Mouse (Mus musculus): Measurements from ENCODE around the gene 1700003F12Rik. TPM values are rescaled to one million over a fixed set of nuclear protein-coding genes. Genes with fewer than 3 reads are reported as not detected.

The 1700003F12Rik gene
- polyA plus RNA-seq, 1 experiment = 0.94 TPM

GRCm38 (mm10) chr2:154543567-154544347 lies 3.1 kb upstream of the 1700003F12Rik start:
- Histone ChIP-seq H3K4me3 (ENCODE audit: insufficient read depth, low read length) (no peak overlapping the region), H3K4me1 (ENCODE audit: control insufficient read depth, insufficient read depth, low read length) (peaks cover 2% of the 10 kb centered on the region; the same call in 1 of the 2 replicates), H3K27ac (ENCODE audit: insufficient read depth, low read length) (0 out of 2 replicates have a peak overlapping the region, but pooled peaks have one; percentile 22)
- TF ChIP-seq POLR2A (IDR thresholded peaks at IDR 0.05; ENCODE audit: extremely low read depth, insufficient read depth, low read length) = no peak
- TF ChIP-seq CTCF (IDR thresholded peaks at IDR 0.05; ENCODE audit: extremely low read depth, insufficient read depth, low read length) = no peak

- no peak overlapping the region for H3K27ac ChIP-seq (ENCODE audit: insufficient read depth, low read length)
- H3K4me3 ChIP-seq (ENCODE audit: insufficient read depth, low read length) = no peak overlapping the region
- H3K4me1 ChIP-seq (ENCODE audit: control insufficient read depth, insufficient read depth, low read length) = no peaks in the 10 kb centered on the region
- TF ChIP-seq CTCF (IDR thresholded peaks at IDR 0.05; ENCODE audit: extremely low read depth, insufficient read depth, low read length) = no peak
- no peak for TF ChIP-seq POLR2A (IDR thresholded peaks at IDR 0.05; ENCODE audit: extremely low read depth, insufficient read depth, low read length)
Observed at GRCm38 (mm10) chr2:154548688-154549087, 1.8 kb downstream of the 1700003F12Rik start.

- no peaks in the 10 kb centered on the region for H3K4me1 ChIP-seq (ENCODE audit: control insufficient read depth, insufficient read depth, low read length)
- H3K4me3 ChIP-seq (ENCODE audit: insufficient read depth, low read length) = no peak overlapping the region
- no peak overlapping the region for H3K27ac ChIP-seq (ENCODE audit: insufficient read depth, low read length)
- TF ChIP-seq POLR2A (IDR thresholded peaks at IDR 0.05; ENCODE audit: extremely low read depth, insufficient read depth, low read length) (0 out of 2 replicates have a peak, but pooled peaks have one; percentile 1), CTCF (IDR thresholded peaks at IDR 0.05; ENCODE audit: extremely low read depth, insufficient read depth, low read length) (no peak)
Observed at GRCm38 (mm10) chr2:154549127-154549885, 2.4 kb downstream of the 1700003F12Rik start.

GRCm38 (mm10) chr2:154549886-154550189 lies 3.0 kb downstream of the 1700003F12Rik start:
- no peak overlapping the region for H3K4me3 ChIP-seq (ENCODE audit: insufficient read depth, low read length)
- H3K27ac ChIP-seq (ENCODE audit: insufficient read depth, low read length) = no peak overlapping the region

GRCm38 (mm10) chr2:154550937-154551336 lies 4.1 kb downstream of the 1700003F12Rik start:
- H3K4me1 ChIP-seq (ENCODE audit: control insufficient read depth, insufficient read depth, low read length) = peaks cover 3% of the 10 kb centered on the region
- no peak overlapping the region for H3K27ac ChIP-seq (ENCODE audit: insufficient read depth, low read length)
- no peak for TF ChIP-seq CTCF (IDR thresholded peaks at IDR 0.05; ENCODE audit: extremely low read depth, insufficient read depth, low read length)
- TF ChIP-seq POLR2A (IDR thresholded peaks at IDR 0.05; ENCODE audit: extremely low read depth, insufficient read depth, low read length) = no peak
- H3K4me3 ChIP-seq (ENCODE audit: insufficient read depth, low read length) = no peak overlapping the region

More at GRCm38 (mm10) chr2:154549886-154550189, 3.0 kb downstream of the 1700003F12Rik start:
- TF ChIP-seq POLR2A (IDR thresholded peaks at IDR 0.05; ENCODE audit: extremely low read depth, insufficient read depth, low read length) (no peak), CTCF (IDR thresholded peaks at IDR 0.05; ENCODE audit: extremely low read depth, insufficient read depth, low read length) (no peak)
- peaks cover under 1% of the 10 kb centered on the region for H3K4me1 ChIP-seq (ENCODE audit: control insufficient read depth, insufficient read depth, low read length)

GRCm38 (mm10) chr2:154551476-154551875 lies 4.6 kb downstream of the 1700003F12Rik start, which contains the start of gene Actl10:
TSS of gene Actl10 (plus strand) at chr2:154551776.
- Histone ChIP-seq H3K4me1 (ENCODE audit: control insufficient read depth, insufficient read depth, low read length) (peaks cover 3% of the 10 kb centered on the region), H3K27ac (ENCODE audit: insufficient read depth, low read length) (no peak within 1 kb of the TSS), H3K4me3 (ENCODE audit: insufficient read depth, low read length) (no peak within 1 kb of the TSS)
- TF ChIP-seq CTCF (IDR thresholded peaks at IDR 0.05; ENCODE audit: extremely low read depth, insufficient read depth, low read length) = no peak
- TF ChIP-seq POLR2A (IDR thresholded peaks at IDR 0.05; ENCODE audit: extremely low read depth, insufficient read depth, low read length) = no peak

GRCm38 (mm10) chr2:154551927-154552326 lies 5.0 kb downstream of the 1700003F12Rik start:
- H3K27ac ChIP-seq (ENCODE audit: insufficient read depth, low read length) = no peak overlapping the region
- no peak overlapping the region for H3K4me3 ChIP-seq (ENCODE audit: insufficient read depth, low read length)
- peaks cover 3% of the 10 kb centered on the region for H3K4me1 ChIP-seq (ENCODE audit: control insufficient read depth, insufficient read depth, low read length)
- no peak for TF ChIP-seq CTCF (IDR thresholded peaks at IDR 0.05; ENCODE audit: extremely low read depth, insufficient read depth, low read length)
- no peak for TF ChIP-seq POLR2A (IDR thresholded peaks at IDR 0.05; ENCODE audit: extremely low read depth, insufficient read depth, low read length)

GRCm38 (mm10) chr2:154552424-154552907 lies 5.6 kb downstream of the 1700003F12Rik start:
- no peak overlapping the region for H3K27ac ChIP-seq (ENCODE audit: insufficient read depth, low read length)
- H3K4me3 ChIP-seq (ENCODE audit: insufficient read depth, low read length) = no peak overlapping the region
- TF ChIP-seq POLR2A (IDR thresholded peaks at IDR 0.05; ENCODE audit: extremely low read depth, insufficient read depth, low read length) = no peak
- peak; percentile 44 for TF ChIP-seq CTCF (IDR thresholded peaks at IDR 0.05; ENCODE audit: extremely low read depth, insufficient read depth, low read length)

GRCm38 (mm10) chr2:154555235-154555634 lies 8.3 kb downstream of the 1700003F12Rik start:
- no peak for TF ChIP-seq CTCF (IDR thresholded peaks at IDR 0.05; ENCODE audit: extremely low read depth, insufficient read depth, low read length)
- TF ChIP-seq POLR2A (IDR thresholded peaks at IDR 0.05; ENCODE audit: extremely low read depth, insufficient read depth, low read length) = no peak
- Histone ChIP-seq H3K4me3 (ENCODE audit: insufficient read depth, low read length) (no peak overlapping the region), H3K27ac (ENCODE audit: insufficient read depth, low read length) (peak overlapping the region; percentile 19; the same call in 1 of the 2 replicates), H3K4me1 (ENCODE audit: control insufficient read depth, insufficient read depth, low read length) (peaks cover 3% of the 10 kb centered on the region)

More at GRCm38 (mm10) chr2:154552424-154552907, 5.6 kb downstream of the 1700003F12Rik start:
- peaks cover 3% of the 10 kb centered on the region for H3K4me1 ChIP-seq (ENCODE audit: control insufficient read depth, insufficient read depth, low read length)

Measured in cortical plate, adult 2 months (tissue).